Mouse (Mus musculus) C2C12 (cell line): ENCODE measurements around the gene Xylt1.

Experiments
- CTCF ChIP-seq: IDR thresholded peaks from one replicate; pipeline ENCODE4 v1.5.1; 2011; ENCODE audit not compliant: control insufficient read depth, insufficient read depth, insufficient read length
- MAX ChIP-seq: IDR thresholded peaks from one replicate; pipeline ENCODE4 v1.6.1; 2011; ENCODE audit warnings: mild to moderate bottlenecking, control low read depth

DNA sequence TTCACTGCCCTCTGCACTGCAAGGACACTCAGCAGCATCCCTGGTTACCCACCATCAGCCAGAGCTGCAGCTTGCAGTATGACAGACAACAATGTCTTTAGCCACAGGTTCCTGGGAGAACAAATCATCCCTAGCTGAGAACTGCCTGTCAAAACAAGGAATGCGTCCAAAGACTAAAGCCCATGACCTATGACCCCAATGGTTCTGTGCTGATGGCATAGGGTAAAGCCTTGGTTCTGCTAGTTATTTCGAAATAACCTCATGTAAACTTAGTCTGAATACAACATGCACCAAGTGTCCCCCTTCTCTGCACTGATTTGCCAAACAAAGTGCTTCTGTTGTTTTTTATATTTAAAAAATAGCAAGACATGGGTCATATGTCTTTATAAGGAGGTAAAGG, 103.8 kb downstream of the Xylt1 start:
- TF ChIP-seq CTCF (no peak), MAX (no peak)
